Mouse (Mus musculus): ENCODE data around the gene Pnpla5.

- TF ChIP-seq CTCF (IDR thresholded peaks at IDR 0.05; ENCODE audit: low read depth, low read length) (no peak), POLR2A (IDR thresholded peaks at IDR 0.05; ENCODE audit: borderline replicate concordance, low read depth, low read length) (no peak)
Observed at GRCm38 (mm10) chr15:84065140-84065539, 57.8 kb downstream of the Pnpla5 start, which contains the start of gene Efcab6.

Data from bone marrow macrophage, adult 2 months (primary cell).